Mouse (Mus musculus): ENCODE data around the gene Dcdc2a.

- TF ChIP-seq CTCF (IDR thresholded peaks at IDR 0.05; ENCODE audit: low read depth) (no peak), EP300 (optimal IDR thresholded peaks at IDR 0.05) (no peak)
These were observed 49.9 kb downstream of the Dcdc2a start for GRCm38 (mm10) chr13:25105671-25106070.

All from stomach, postnatal 0 days (tissue).